Mouse (Mus musculus) small intestine, adult 2 months (tissue): Measurements from ENCODE around the gene Nbas.

Source experiments
- CTCF ChIP-seq: fragments of 200-500 bp; IDR thresholded peaks from 2 replicates; pipeline ENCODE4 v1.5.1; 2012; ENCODE audit warnings: low read depth, mild to moderate bottlenecking, control low read depth, inconsistent platforms, low read length, moderate library complexity, mixed read lengths; ENCODE audit not compliant: insufficient replicate concordance, insufficient read length; ENCODE audit errors: extremely low read depth
- POLR2A ChIP-seq: fragments of 200-500 bp; IDR thresholded peaks from 2 replicates; pipeline ENCODE4 v1.6.1; 2012; ENCODE audit warnings: low read depth, mild to moderate bottlenecking, control low read depth, inconsistent platforms, low read length, moderate library complexity

- TF ChIP-seq CTCF (no peak), POLR2A (no peak)
Measured at GRCm38 (mm10) chr12:13255701-13256100, 13.2 kb upstream of the Nbas start.
